Mouse (Mus musculus) midbrain, postnatal 0 days (tissue): ENCODE measurements around the gene Nabp1. TPM values are rescaled to one million over a fixed set of nuclear protein-coding genes. Genes with fewer than 3 reads are reported as not detected.
A peak's percentile ranks its signal among the peaks of the same experiment; 100 is the strongest.

Experiments
- ATAC-seq: fragments of 200-750 bp; cut with Nextera tagmentation; 2 replicates; pipeline ENCODE4 v1.8.0; 2017; ENCODE audit warnings: moderate number of reproducible peaks, mild to moderate bottlenecking, moderate TSS enrichment, moderate library complexity; ENCODE audit not compliant: low FRiP score
- DNase-seq: peaks from one replicate; pipeline ENCODE4 v3.0.0-alpha.2; 2015; ENCODE audit warnings: low spot score
- H3K27ac ChIP-seq: fragments of 300-500 bp; sonication (generic); 2 replicates; pipeline ENCODE4 v1.5.1; 2014; ENCODE audit warnings: low read depth, mild to moderate bottlenecking, low read length, mixed read lengths
- H3K27me3 ChIP-seq: fragments of 300-500 bp; sonication (generic); 2 replicates; pipeline ENCODE4 v1.6.1; 2014; ENCODE audit warnings: low read length, control low read depth, mixed read lengths; ENCODE audit not compliant: insufficient read depth
- H3K36me3 ChIP-seq: fragments of 300-500 bp; sonication (generic); 2 replicates; pipeline ENCODE4 v1.6.1; 2014; ENCODE audit warnings: low read length, control low read depth, mixed read lengths; ENCODE audit not compliant: insufficient read depth
- H3K4me1 ChIP-seq: fragments of 300-500 bp; sonication (generic); 2 replicates; pipeline ENCODE4 v1.6.1; 2014; ENCODE audit warnings: mild to moderate bottlenecking, control low read depth, antibody characterized with exemption, low read length, mixed read lengths; ENCODE audit not compliant: insufficient read depth
- H3K4me2 ChIP-seq: fragments of 300-500 bp; sonication (generic); 2 replicates; pipeline ENCODE4 v1.6.1; 2014; ENCODE audit warnings: low read depth, mild to moderate bottlenecking, low read length, mixed read lengths; ENCODE audit not compliant: poor library complexity, severe bottlenecking
- H3K4me3 ChIP-seq: fragments of 300-500 bp; sonication (generic); 2 replicates; pipeline ENCODE4 v1.5.1; 2014; ENCODE audit warnings: low read depth, mild to moderate bottlenecking, low read length, moderate library complexity
- H3K9ac ChIP-seq: fragments of 300-500 bp; sonication (generic); replicated peaks from 2 replicates; pipeline ENCODE4 v1.6.1; 2014; ENCODE audit warnings: mild to moderate bottlenecking, low read length, moderate library complexity, mixed read lengths; ENCODE audit not compliant: poor library complexity, severe bottlenecking
- H3K9me3 ChIP-seq: fragments of 300-500 bp; sonication (generic); 2 replicates; pipeline ENCODE4 v1.6.1; 2016; ENCODE audit warnings: low read length, control low read depth
- CTCF ChIP-seq: IDR thresholded peaks from 2 replicates; pipeline ENCODE4 v1.5.1; 2016; ENCODE audit warnings: antibody characterized with exemption, mild to moderate bottlenecking
- WGBS: fragments of 180-500 bp; shearing (Covaris S2); extraction: QIAGEN DNeasy Blood & Tissue Kit; methylation state at CpG from one replicate; pipeline ENCODE4 v1.1.7; 2014; 5-methylcytosine and 5-hydroxymethylcytosine counted together
- polyA plus RNA-seq: library from polyadenylated mRNA; unstranded; fragments of >200 nt; fragmentation: Nextera tagmentation; extraction: Ambion mirVana; gene quantifications from 2 replicates; pipeline ENCODE4 v1.2.1, GENCODE M21; 2015
- total RNA-seq: library from RNA; depleted of rRNA; stranded (reverse); fragments of >200 nt; gene quantifications from 2 replicates; pipeline ENCODE4 v1.2.3, GENCODE M21; 2014; rRNA removed

Gene Nabp1
- total and polyA plus RNA-seq, 2 experiments from 2014 or later: 4.1 to 6.1 TPM

GRCm38 (mm10) chr1:51418753-51419152, 59.5 kb downstream of the Nabp1 start:
- Histone ChIP-seq H3K27me3 (no peaks in the 10 kb centered on the region), H3K4me1 (no peaks in the 10 kb centered on the region), H3K9ac (no peak overlapping the region), H3K9me3 (no peaks in the 10 kb centered on the region), H3K4me2 (no peak overlapping the region), H3K27ac (no peak overlapping the region), H3K4me3 (no peak overlapping the region), H3K36me3 (no peaks in the 10 kb centered on the region)
- WGBS: 19% methylated on average over 5 of the region's 5 CpGs
- ATAC-seq: no peak
- peak; percentile 61 for DNase-seq
- no peak for TF ChIP-seq CTCF

Other genes with a start within 250 kb of the Nabp1 start
- gene Cavin2, start 189.3 kb downstream of the Nabp1 start, total RNA-seq: 7.5 and 10.8 TPM in 2 replicates
- 8.4 and 8.7 TPM in 2 replicates for gene Cavin2, start 189.3 kb downstream of the Nabp1 start, polyA plus RNA-seq